Mouse (Mus musculus): ENCODE measurements around the gene Hnrnph2. TPM values are rescaled to one million over a fixed set of nuclear protein-coding genes. Genes with fewer than 3 reads are reported as not detected.

The Hnrnph2 gene
- 42.4 and 48.6 TPM in 2 replicates for total RNA-seq (2014; rRNA removed)
- 109 and 116 TPM in 2 replicates for polyA plus RNA-seq (2015; fragmentation: Nextera tagmentation; extraction: Ambion mirVana)

DNA sequence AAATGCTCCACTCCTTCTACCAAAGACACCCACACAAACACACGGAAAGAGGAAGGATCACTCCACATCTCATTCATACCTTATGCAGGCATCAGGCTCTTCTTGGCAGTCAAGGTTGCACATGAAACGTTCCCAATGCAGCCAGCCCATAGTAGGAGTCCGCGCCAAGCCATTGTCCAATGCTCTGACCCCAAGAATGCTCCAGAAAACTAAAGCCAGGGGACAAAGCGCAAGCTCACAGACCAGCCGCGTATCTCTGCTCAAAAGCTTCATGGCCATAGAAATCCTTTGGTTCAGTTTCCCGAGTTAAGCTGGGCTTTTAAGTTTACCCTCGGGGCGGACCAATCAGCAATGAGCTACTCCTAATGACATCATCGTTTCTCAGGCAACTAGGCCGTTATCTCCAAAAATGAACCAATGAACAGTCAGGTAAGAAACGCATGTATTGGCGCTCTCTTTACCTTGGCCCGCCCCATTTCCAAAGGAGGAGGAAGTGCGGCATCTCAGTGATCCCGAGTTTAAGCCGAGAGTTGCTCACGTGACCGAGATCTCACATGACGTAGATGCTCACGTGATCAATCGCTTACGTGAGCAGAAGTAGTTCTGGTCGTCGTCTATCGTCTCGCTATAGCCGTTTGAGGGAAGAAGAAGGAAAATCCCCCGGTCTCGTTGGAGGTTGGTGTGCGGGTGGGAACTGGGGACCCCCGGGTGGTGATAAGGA lies at the start of gene Hnrnph2, which contains the start of gene Gla:
Hnrnph2 (plus strand) TSS at position 521 of the 721 bp plus-strand sequence.
Gla (minus strand) TSS at position 467 of the 721 bp plus-strand sequence.
- H3K4me2 ChIP-seq (ENCODE audit: low read depth, low read length, poor library complexity, severe bottlenecking): peak within 1 kb of the TSS; percentile 47
- ATAC-seq (ENCODE audit: low FRiP score) (peak; percentile 98), DNase-seq (ENCODE audit: low spot score) (peak; percentile 97)
- H3K36me3 ChIP-seq (ENCODE audit: insufficient read depth, low read length): no peaks in the 10 kb centered on the region
- peak within 1 kb of the TSS; percentile 88 for H3K27ac ChIP-seq (ENCODE audit: low read depth, low read length)
- no peaks in the 10 kb centered on the region for H3K27me3 ChIP-seq (ENCODE audit: insufficient read depth, low read length)
- no peaks in the 10 kb centered on the region for H3K9me3 ChIP-seq (ENCODE audit: low read length)
- peak within 1 kb of the TSS; percentile 61 for H3K9ac ChIP-seq (replicated peaks; ENCODE audit: low read length, poor library complexity, severe bottlenecking)
- peak within 1 kb of the TSS; percentile 49 for H3K4me3 ChIP-seq (ENCODE audit: low read depth, low read length)
- TF ChIP-seq CTCF (IDR thresholded peaks at IDR 0.05): no peak
- 19% methylated on average over 32 of the region's 33 CpGs for WGBS
- no peaks in the 10 kb centered on the region for H3K4me1 ChIP-seq (ENCODE audit: insufficient read depth, low read length)

DNA sequence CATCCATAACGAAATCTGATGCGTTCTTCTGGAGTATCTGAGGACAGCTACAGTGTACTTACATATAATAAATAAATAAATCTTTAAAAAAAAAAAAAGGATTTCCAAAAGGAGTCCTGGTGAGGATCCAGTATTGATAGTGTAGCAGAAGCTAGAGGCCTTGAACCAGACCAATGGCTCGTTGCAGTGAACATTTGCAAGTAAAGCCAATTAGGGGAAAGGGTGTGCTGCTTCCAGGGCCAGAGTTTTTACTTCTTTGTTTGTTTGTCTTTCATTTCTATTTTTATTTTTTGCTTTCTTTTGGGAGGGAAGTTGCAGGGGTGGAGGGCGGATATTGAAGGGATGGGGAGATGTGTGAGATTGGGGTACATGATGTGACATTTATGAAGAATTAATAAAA lies 47.7 kb upstream of the Hnrnph2 start:
- H3K4me3 ChIP-seq (ENCODE audit: low read depth, low read length): no peak overlapping the region
- H3K4me2 ChIP-seq (ENCODE audit: low read depth, low read length, poor library complexity, severe bottlenecking): no peak overlapping the region
- DNase-seq (ENCODE audit: low spot score) (no peak), ATAC-seq (ENCODE audit: low FRiP score) (no peak)
- no peaks in the 10 kb centered on the region for H3K9me3 ChIP-seq (ENCODE audit: low read length)
- H3K4me1 ChIP-seq (ENCODE audit: insufficient read depth, low read length): no peaks in the 10 kb centered on the region
- no peaks in the 10 kb centered on the region for H3K27me3 ChIP-seq (ENCODE audit: insufficient read depth, low read length)
- H3K9ac ChIP-seq (replicated peaks; ENCODE audit: low read length, poor library complexity, severe bottlenecking): no peak overlapping the region
- TF ChIP-seq CTCF (IDR thresholded peaks at IDR 0.05): no peak
- 94% methylated on average over 4 of the region's 4 CpGs for WGBS
- no peak overlapping the region for H3K27ac ChIP-seq (ENCODE audit: low read depth, low read length)
- no peaks in the 10 kb centered on the region for H3K36me3 ChIP-seq (ENCODE audit: insufficient read depth, low read length)

DNA sequence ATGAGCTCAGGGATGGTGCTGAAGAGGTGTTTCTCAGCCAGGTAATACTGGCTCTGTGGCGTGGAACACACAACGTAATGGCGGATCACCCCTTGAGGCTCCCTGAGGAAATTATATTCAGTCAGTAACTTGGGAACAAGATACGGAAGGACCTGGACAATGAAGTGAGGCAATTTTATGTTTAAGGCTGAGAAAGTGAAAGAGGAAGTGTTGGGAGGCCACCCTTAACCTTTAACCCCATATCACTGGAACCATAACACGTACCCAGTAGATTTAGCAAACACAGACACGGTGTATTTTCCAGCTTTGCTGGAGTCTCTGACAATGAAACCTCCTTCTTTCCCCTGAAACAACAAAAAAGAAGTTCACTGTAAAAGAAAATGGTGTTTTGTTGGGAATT lies 46.6 kb upstream of the Hnrnph2 start:
- Histone ChIP-seq H3K27ac (ENCODE audit: low read depth, low read length) (no peak overlapping the region), H3K9ac (replicated peaks; ENCODE audit: low read length, poor library complexity, severe bottlenecking) (no peak overlapping the region), H3K9me3 (ENCODE audit: low read length) (no peaks in the 10 kb centered on the region), H3K27me3 (ENCODE audit: insufficient read depth, low read length) (no peaks in the 10 kb centered on the region), H3K4me1 (ENCODE audit: insufficient read depth, low read length) (no peaks in the 10 kb centered on the region), H3K4me3 (ENCODE audit: low read depth, low read length) (no peak overlapping the region), H3K36me3 (ENCODE audit: insufficient read depth, low read length) (no peaks in the 10 kb centered on the region), H3K4me2 (ENCODE audit: low read depth, low read length, poor library complexity, severe bottlenecking) (no peak overlapping the region)
- 75% methylated on average over 6 of the region's 6 CpGs for WGBS
- ATAC-seq (ENCODE audit: low FRiP score): no peak
- no peak for DNase-seq (ENCODE audit: low spot score)
- no peak for TF ChIP-seq CTCF (IDR thresholded peaks at IDR 0.05)

DNA sequence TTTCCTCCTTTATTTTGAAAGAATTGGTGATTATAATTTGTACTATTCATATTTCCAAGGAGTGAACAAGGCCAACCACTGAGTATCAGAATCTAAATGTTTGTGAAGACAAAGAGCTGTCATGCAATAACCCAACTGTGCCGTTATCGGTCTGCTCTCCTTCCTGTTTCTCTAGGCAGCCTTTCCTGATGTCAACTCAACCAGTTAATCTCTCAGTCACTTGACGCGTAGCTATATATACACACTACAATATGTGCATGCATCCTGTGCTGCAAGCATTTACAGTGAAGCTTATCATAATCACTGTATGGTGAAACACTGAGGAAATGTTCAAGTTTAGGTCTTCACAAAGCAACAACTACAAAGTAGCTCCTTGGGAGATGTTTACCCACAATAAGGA lies 36.7 kb upstream of the Hnrnph2 start:
- no peak for TF ChIP-seq CTCF (IDR thresholded peaks at IDR 0.05)
- Histone ChIP-seq H3K4me2 (ENCODE audit: low read depth, low read length, poor library complexity, severe bottlenecking) (no peak overlapping the region), H3K9me3 (ENCODE audit: low read length) (no peaks in the 10 kb centered on the region), H3K4me1 (ENCODE audit: insufficient read depth, low read length) (no peaks in the 10 kb centered on the region), H3K27me3 (ENCODE audit: insufficient read depth, low read length) (no peaks in the 10 kb centered on the region), H3K4me3 (ENCODE audit: low read depth, low read length) (no peak overlapping the region), H3K36me3 (ENCODE audit: insufficient read depth, low read length) (no peaks in the 10 kb centered on the region), H3K9ac (replicated peaks; ENCODE audit: low read length, poor library complexity, severe bottlenecking) (no peak overlapping the region), H3K27ac (ENCODE audit: low read depth, low read length) (no peak overlapping the region)
- ATAC-seq (ENCODE audit: low FRiP score) (no peak), DNase-seq (ENCODE audit: low spot score) (no peak)
- WGBS: 89% methylated on average over 4 of the region's 4 CpGs

DNA sequence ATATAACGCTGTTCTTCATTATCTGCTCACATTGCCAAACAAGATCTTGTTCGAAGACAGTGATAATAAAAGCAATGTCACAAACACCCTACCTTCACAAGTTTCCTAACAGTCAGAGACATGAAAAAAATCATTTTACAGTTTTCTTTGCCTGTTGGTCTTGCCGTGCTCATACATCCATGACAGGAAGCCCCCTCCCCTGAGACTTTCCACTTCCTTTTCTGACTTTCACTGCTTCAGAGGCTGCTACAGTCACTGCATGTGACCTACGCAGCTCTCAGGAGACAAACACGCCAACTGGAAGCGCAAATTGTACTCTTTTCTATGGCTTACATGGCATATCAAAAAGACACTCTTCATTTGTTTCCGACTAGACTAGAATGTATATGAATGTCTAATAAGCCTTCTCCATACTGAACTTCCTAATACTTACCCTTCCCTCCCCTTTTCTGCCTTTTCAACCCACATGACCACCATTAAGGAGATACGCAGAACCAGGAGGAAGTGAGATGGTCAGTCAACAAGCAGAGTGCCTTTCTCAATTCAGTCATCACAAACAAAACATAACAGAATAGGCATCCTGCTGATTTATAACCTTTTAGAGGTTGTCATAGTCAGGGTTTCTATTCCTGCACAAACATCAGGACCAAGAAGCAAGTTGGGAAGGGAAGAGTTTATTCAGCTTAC lies 34.3 kb upstream of the Hnrnph2 start:
- WGBS: 87% methylated on average over 8 of the region's 8 CpGs
- Histone ChIP-seq H3K4me1 (ENCODE audit: insufficient read depth, low read length) (no peaks in the 10 kb centered on the region), H3K9ac (replicated peaks; ENCODE audit: low read length, poor library complexity, severe bottlenecking) (no peak overlapping the region), H3K36me3 (ENCODE audit: insufficient read depth, low read length) (no peaks in the 10 kb centered on the region), H3K4me2 (ENCODE audit: low read depth, low read length, poor library complexity, severe bottlenecking) (no peak overlapping the region), H3K27me3 (ENCODE audit: insufficient read depth, low read length) (no peaks in the 10 kb centered on the region), H3K27ac (ENCODE audit: low read depth, low read length) (no peak overlapping the region), H3K9me3 (ENCODE audit: low read length) (no peaks in the 10 kb centered on the region), H3K4me3 (ENCODE audit: low read depth, low read length) (no peak overlapping the region)
- TF ChIP-seq CTCF (IDR thresholded peaks at IDR 0.05): no peak
- ATAC-seq (ENCODE audit: low FRiP score): no peak
- no peak for DNase-seq (ENCODE audit: low spot score)

DNA sequence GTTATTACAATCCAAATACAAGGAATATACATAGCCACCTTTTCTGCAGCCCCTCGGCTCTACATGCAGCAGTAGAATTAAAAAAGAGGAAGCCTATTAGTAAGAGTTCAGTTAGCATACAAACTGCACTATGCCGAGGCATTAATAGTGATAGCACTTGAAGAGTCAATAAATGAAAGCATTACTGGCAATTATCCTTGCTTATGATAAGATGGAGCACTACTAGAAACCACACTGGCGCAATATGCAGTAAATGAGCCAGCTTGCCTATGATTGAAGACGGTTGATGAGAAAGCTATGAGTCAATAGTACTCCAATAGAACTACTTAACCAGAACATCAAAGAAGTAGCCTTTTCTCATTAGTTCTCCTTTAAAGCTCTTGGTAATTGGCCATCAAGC lies 23.1 kb upstream of the Hnrnph2 start:
- H3K4me2 ChIP-seq (ENCODE audit: low read depth, low read length, poor library complexity, severe bottlenecking): no peak overlapping the region
- DNase-seq (ENCODE audit: low spot score) (no peak), ATAC-seq (ENCODE audit: low FRiP score) (no peak)
- H3K27ac ChIP-seq (ENCODE audit: low read depth, low read length): no peak overlapping the region
- no peak overlapping the region for H3K4me3 ChIP-seq (ENCODE audit: low read depth, low read length)
- H3K36me3 ChIP-seq (ENCODE audit: insufficient read depth, low read length): no peaks in the 10 kb centered on the region
- TF ChIP-seq CTCF (IDR thresholded peaks at IDR 0.05): no peak
- H3K4me1 ChIP-seq (ENCODE audit: insufficient read depth, low read length): no peaks in the 10 kb centered on the region
- 89% methylated on average over 4 of the region's 4 CpGs for WGBS
- H3K27me3 ChIP-seq (ENCODE audit: insufficient read depth, low read length): no peaks in the 10 kb centered on the region
- H3K9me3 ChIP-seq (ENCODE audit: low read length): no peaks in the 10 kb centered on the region
- no peak overlapping the region for H3K9ac ChIP-seq (replicated peaks; ENCODE audit: low read length, poor library complexity, severe bottlenecking)
